Mouse (Mus musculus): ENCODE measurements around the gene Prrx2.

GRCm38 (mm10) chr2:30929483-30930045, 94.8 kb downstream of the Prrx2 start, which contains the start of gene Ptges:
- TF ChIP-seq CTCF (IDR thresholded peaks at IDR 0.05; ENCODE audit: extremely low read depth, insufficient read length, insufficient replicate concordance, low read depth, low read length) (peak; percentile 75), POLR2A (IDR thresholded peaks at IDR 0.05; ENCODE audit: low read depth, low read length) (no peak)

All from small intestine, adult 2 months (tissue).